ENCODE assay signal across 11 mouse cellular contexts in the genomic region with DNA sequence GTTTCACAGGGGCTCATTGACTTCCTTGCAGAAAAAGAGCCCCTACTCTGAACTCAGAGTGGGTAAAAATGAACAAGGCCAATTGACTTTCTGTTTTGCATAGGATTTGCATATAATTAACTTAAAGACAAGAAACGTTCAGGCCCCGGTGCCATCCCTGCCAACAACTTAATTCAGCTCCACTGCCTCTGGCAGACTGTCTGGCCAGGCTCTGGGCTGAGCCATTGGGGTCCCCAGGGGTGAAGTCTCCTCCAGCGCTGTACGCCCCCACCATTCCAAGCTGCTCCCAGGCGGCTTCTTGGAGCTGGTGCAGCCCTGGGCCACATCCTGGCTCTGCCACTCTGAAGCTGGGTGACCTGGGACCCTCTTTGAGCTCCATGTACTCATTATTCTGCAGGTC. TPM values are rescaled to one million over a fixed set of nuclear protein-coding genes. Genes with fewer than 3 reads are reported as not detected.
DNase-seq lines count a peak whose midpoint lies in the region; ATAC-seq and TF ChIP-seq lines count a peak whose summit lies in the region.
"Had no signal": no experiment of that assay in that cellular context is flagged by ENCODE, and none has a peak within 500 bp of the region (broad histone marks: within the 10 kb centered on the region; RNA-seq: fewer than 3 reads in every experiment).

No protein-coding gene starts in this region.

- peak overlapping the region; percentile 41 for H3K4me2 ChIP-seq in forebrain, embryonic 13.5 days
- peak overlapping the region; percentile 33; the same call in 1 of the 2 replicates for H3K4me2 ChIP-seq in hindbrain, postnatal 0 days (ENCODE audit: low read depth, low read length)
- peak overlapping the region; percentile 40 for H3K4me2 ChIP-seq in neural tube, embryonic 15.5 days

- ATAC-seq in forebrain, embryonic 13.5 days = peak; percentile 61
- peak; percentile 83 for ATAC-seq in hindbrain, postnatal 0 days
- ATAC-seq in neural tube, embryonic 15.5 days (ENCODE audit: low FRiP score) = peak; percentile 64
- ATAC-seq: liver, postnatal 0 days had no signal

- H3K9ac ChIP-seq in forebrain, embryonic 13.5 days = peak overlapping the region; percentile 46
- no peak overlapping the region for H3K9ac ChIP-seq in hindbrain, postnatal 0 days (replicated peaks; ENCODE audit: low read length)
- H3K9ac ChIP-seq in neural tube, embryonic 15.5 days (replicated peaks) = no peak overlapping the region
- H3K9ac ChIP-seq: liver, postnatal 0 days had no signal

- H3K27me3 ChIP-seq in forebrain, embryonic 13.5 days = peaks cover 10% of the 10 kb centered on the region; the same call in 1 of the 2 replicates
- H3K27me3 ChIP-seq in hindbrain, postnatal 0 days (ENCODE audit: insufficient read depth, low read length) = no peaks in the 10 kb centered on the region
- no peaks in the 10 kb centered on the region for H3K27me3 ChIP-seq in neural tube, embryonic 15.5 days (replicated peaks)

- TF ChIP-seq CTCF in hindbrain, postnatal 0 days (IDR thresholded peaks at IDR 0.05; ENCODE audit: low read depth) = peak; percentile 12; the same call in 1 of the 2 replicates

- intact Hi-C loops in left cerebral cortex, postnatal 4 days (cut with DNase I) = no loop called here
- intact Hi-C loops in left cerebral cortex, postnatal 36 days (cut with DNase I) = loop anchor here (5.0 kb wide), 1 partner anchor 45 kb away; no protein-coding TSS in a partner anchor
- intact Hi-C loops in heart, postnatal 36 days (cut with DNase I) = no loop called here
- intact Hi-C loops in gastrocnemius, postnatal 36 days (cut with DNase I) = no loop called here

- 23% methylated on average over 5 of the region's 5 CpGs for WGBS in forebrain, embryonic 13.5 days
- 16% methylated on average over 5 of the region's 5 CpGs for WGBS in hindbrain, postnatal 0 days
- 22% methylated on average over 5 of the region's 5 CpGs for WGBS in neural tube, embryonic 15.5 days

- peaks cover 46% of the 10 kb centered on the region for H3K4me1 ChIP-seq in forebrain, embryonic 13.5 days
- H3K4me1 ChIP-seq in hindbrain, postnatal 0 days (ENCODE audit: insufficient read depth, low read length) = peaks cover 25% of the 10 kb centered on the region
- H3K4me1 ChIP-seq in neural tube, embryonic 15.5 days = peaks cover 42% of the 10 kb centered on the region

- DNase-seq in left cerebral cortex, postnatal 4 days = peak; percentile 92
- no peak for DNase-seq in left cerebral cortex, postnatal 36 days (ENCODE audit: low spot score in 2 of 2)
- peak; percentile 87 for DNase-seq in hindbrain, postnatal 0 days (ENCODE audit: low spot score)
- no peak for DNase-seq in heart, postnatal 36 days
- no peak for DNase-seq in urinary bladder, postnatal 25 days (ENCODE audit: low spot score)
- DNase-seq in gastrocnemius, postnatal 36 days = no peak
- DNase-seq: adrenal gland, adult 2 months; kidney, adult 8-10 months; liver, postnatal 0 days had no signal

- H3K27ac ChIP-seq in forebrain, embryonic 13.5 days = peak overlapping the region; percentile 90
- peak overlapping the region; percentile 76 for H3K27ac ChIP-seq in hindbrain, postnatal 0 days
- H3K27ac ChIP-seq in neural tube, embryonic 15.5 days (replicated peaks) = peak overlapping the region; percentile 81

- H3K4me3 ChIP-seq in forebrain, embryonic 13.5 days = no peak overlapping the region
- H3K4me3 ChIP-seq in hindbrain, postnatal 0 days (ENCODE audit: low read length) = no peak overlapping the region
- no peak overlapping the region for H3K4me3 ChIP-seq in neural tube, embryonic 15.5 days (replicated peaks)

- no peaks in the 10 kb centered on the region for H3K36me3 ChIP-seq in forebrain, embryonic 13.5 days (ENCODE audit: poor library complexity, severe bottlenecking)
- H3K36me3 ChIP-seq in hindbrain, postnatal 0 days (ENCODE audit: insufficient read depth, low read length) = no peaks in the 10 kb centered on the region
- H3K36me3 ChIP-seq in neural tube, embryonic 15.5 days = no peaks in the 10 kb centered on the region

- no peaks in the 10 kb centered on the region for H3K9me3 ChIP-seq in forebrain, embryonic 13.5 days (replicated peaks)
- H3K9me3 ChIP-seq in hindbrain, postnatal 0 days (ENCODE audit: low read length) = no peaks in the 10 kb centered on the region
- no peaks in the 10 kb centered on the region for H3K9me3 ChIP-seq in neural tube, embryonic 15.5 days (replicated peaks)

RNA-seq across cellular contexts. Expression of a gene that starts 11.0 kb away (rescaled TPM):
- total RNA-seq in left cerebral cortex, postnatal 4 days (2021) = 10 to 100 TPM; 27.1 to 29.3 TPM
- 10 to 100 TPM; 52.6 to 59.2 TPM for total RNA-seq in left cerebral cortex, postnatal 36 days (2021)
- 50.4 and 51.3 TPM in 2 replicates for polyA plus RNA-seq in forebrain, embryonic 13.5 days (2015; fragmentation: Nextera tagmentation; extraction: Ambion mirVana)
- 40.8 and 47.2 TPM in 2 replicates for total RNA-seq in hindbrain, postnatal 0 days (2014; rRNA removed)
- polyA plus RNA-seq in hindbrain, postnatal 0 days (2015; fragmentation: Nextera tagmentation; extraction: Ambion mirVana) = 63.7 and 65.4 TPM in 2 replicates
- polyA plus RNA-seq in neural tube, embryonic 15.5 days (2015; fragmentation: Nextera tagmentation; extraction: Ambion mirVana) = 61.7 and 68.9 TPM in 2 replicates
- total RNA-seq in heart, postnatal 36 days (2021) = 10 to 100 TPM; 48.8 to 52.1 TPM
- total RNA-seq in gastrocnemius, postnatal 36 days (2021) = 10 to 100 TPM; 29.7 to 34.2 TPM

Comparison
In these comparisons a context has a peak if more than half of its experiments do, and no peak if none do; other contexts are left out.
1. DNase-seq: peak in left cerebral cortex, postnatal 4 days (single experiment) and hindbrain, postnatal 0 days (single experiment); none in left cerebral cortex, postnatal 36 days (0 of 2), heart, postnatal 36 days (0 of 2), urinary bladder, postnatal 25 days (single experiment) and gastrocnemius, postnatal 36 days (0 of 2).
2. Peak in every context shown above with its lines, with median percentiles within 50 percentile points of each other: ATAC-seq, H3K27ac ChIP-seq and H3K4me2 ChIP-seq.